Mouse (Mus musculus) embryonic facial prominence, embryonic 15.5 days (tissue): ENCODE results near the gene Pkd1. TPM values are rescaled to one million over a fixed set of nuclear protein-coding genes. Genes with fewer than 3 reads are reported as not detected.

ENCODE experiments used
- ATAC-seq: fragments of 200-750 bp; cut with Nextera tagmentation; 2 replicates; pipeline ENCODE4 v1.8.0; 2017; ENCODE audit warnings: low read depth, moderate TSS enrichment; ENCODE audit not compliant: insufficient number of reproducible peaks, low FRiP score, low TSS enrichment
- H3K27ac ChIP-seq: fragments of 300-500 bp; sonication (generic); replicated peaks from 2 replicates; pipeline ENCODE4 v1.5.1; 2015; ENCODE audit warnings: mild to moderate bottlenecking, inconsistent platforms
- H3K27me3 ChIP-seq: fragments of 300-500 bp; sonication (generic); 2 replicates; pipeline ENCODE4 v1.6.1; 2015; ENCODE audit warnings: inconsistent platforms
- H3K36me3 ChIP-seq: fragments of 300-500 bp; sonication (generic); 2 replicates; pipeline ENCODE4 v1.6.1; 2015; ENCODE audit warnings: mild to moderate bottlenecking, inconsistent platforms
- H3K4me1 ChIP-seq: fragments of 300-500 bp; sonication (generic); 2 replicates; pipeline ENCODE4 v1.6.1; 2015; ENCODE audit warnings: inconsistent platforms
- H3K4me2 ChIP-seq: fragments of 300-500 bp; sonication (generic); replicated peaks from 2 replicates; pipeline ENCODE4 v1.6.1; 2015; ENCODE audit warnings: mild to moderate bottlenecking, inconsistent platforms
- H3K4me3 ChIP-seq: fragments of 300-500 bp; sonication (generic); replicated peaks from 2 replicates; pipeline ENCODE4 v1.5.1; 2015; ENCODE audit warnings: mild to moderate bottlenecking, inconsistent platforms
- H3K9ac ChIP-seq: fragments of 300-500 bp; sonication (generic); 2 replicates; pipeline ENCODE4 v1.6.1; 2015; ENCODE audit warnings: inconsistent platforms
- H3K9me3 ChIP-seq: fragments of 300-500 bp; sonication (generic); replicated peaks from 2 replicates; pipeline ENCODE4 v1.6.1; 2016; ENCODE audit warnings: inconsistent platforms
- WGBS: fragments of 180-500 bp; shearing (Covaris S2); methylation state at CpG from one replicate; pipeline ENCODE4 v1.1.7; 2015; 5-methylcytosine and 5-hydroxymethylcytosine counted together
- polyA plus RNA-seq: library from polyadenylated mRNA; unstranded; fragments of >200 nt; fragmentation: Nextera tagmentation; extraction: Ambion mirVana; gene quantifications from 2 replicates; pipeline ENCODE4 v1.2.1, GENCODE M21; 2015

Pkd1 gene
- polyA plus RNA-seq, 1 experiment from 2014 or later, result 32.6 TPM

GRCm38 (mm10) chr17:24593992-24594890 lies 44.6 kb downstream of the Pkd1 start:
- Histone ChIP-seq H3K27ac (no peak overlapping the region), H3K27me3 (no peaks in the 10 kb centered on the region), H3K4me2 (no peak overlapping the region), H3K4me3 (no peak overlapping the region), H3K9me3 (no peaks in the 10 kb centered on the region), H3K9ac (no peak overlapping the region), H3K4me1 (no peaks in the 10 kb centered on the region), H3K36me3 (peaks cover 96% of the 10 kb centered on the region)
- WGBS, result 89% methylated on average over 26 of the region's 26 CpGs
- no peak for ATAC-seq

- no peak overlapping the region for H3K9ac ChIP-seq
- no peaks in the 10 kb centered on the region for H3K9me3 ChIP-seq
- H3K4me3 ChIP-seq, result no peak overlapping the region
- H3K4me1 ChIP-seq, result no peaks in the 10 kb centered on the region
- H3K27ac ChIP-seq, result no peak overlapping the region
- ATAC-seq, result no peak
- WGBS, result 76% methylated on average over 17 of the region's 17 CpGs
- H3K27me3 ChIP-seq, result no peaks in the 10 kb centered on the region
- H3K36me3 ChIP-seq, result peaks cover 98% of the 10 kb centered on the region
- H3K4me2 ChIP-seq, result no peak overlapping the region
Observed at GRCm38 (mm10) chr17:24595126-24596072, 45.8 kb downstream of the Pkd1 start.

GRCm38 (mm10) chr17:24596073-24596466 lies 46.4 kb downstream of the Pkd1 start:
- Histone ChIP-seq H3K4me2 (no peak overlapping the region), H3K27ac (no peak overlapping the region), H3K9me3 (no peaks in the 10 kb centered on the region), H3K4me1 (no peaks in the 10 kb centered on the region), H3K27me3 (no peaks in the 10 kb centered on the region), H3K9ac (no peak overlapping the region), H3K36me3 (peaks cover 98% of the 10 kb centered on the region), H3K4me3 (no peak overlapping the region)
- ATAC-seq, result no peak
- WGBS, result 72% methylated on average over 5 of the region's 5 CpGs

DNA sequence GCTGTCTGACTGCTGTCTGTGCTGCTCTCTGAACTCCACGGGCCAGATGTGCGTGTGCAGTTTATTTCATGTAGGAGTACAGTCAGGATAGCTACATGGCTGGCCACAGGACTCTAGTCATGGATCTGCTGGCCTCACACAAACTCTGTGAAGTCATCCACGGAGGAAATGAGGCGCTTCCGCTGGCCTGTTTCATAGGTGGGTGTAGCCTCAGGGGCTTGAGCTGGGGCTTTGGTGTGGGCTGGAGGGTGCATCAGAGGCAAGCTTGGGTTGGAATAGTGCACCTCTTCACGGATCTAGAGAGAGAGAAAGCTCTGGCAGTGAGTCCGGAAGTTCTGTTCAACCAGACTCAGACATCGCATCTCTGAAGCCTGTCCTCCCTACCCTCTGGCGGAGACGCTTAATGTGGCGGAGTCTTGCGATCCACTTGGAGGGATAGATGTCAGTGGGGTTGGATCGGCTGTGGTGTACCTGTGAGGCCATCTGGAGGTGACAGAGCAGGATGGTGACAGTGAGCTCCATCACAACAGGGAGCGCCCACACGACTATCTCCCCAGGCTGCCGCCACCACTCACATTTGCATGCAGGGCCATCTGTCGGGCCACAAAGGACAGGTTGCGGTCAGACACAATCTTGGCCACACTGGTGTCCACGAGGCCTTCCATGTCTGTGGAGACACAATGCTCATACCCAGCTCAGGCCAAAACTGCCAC lies 47.0 kb downstream of the Pkd1 start:
- Histone ChIP-seq H3K9ac (no peak overlapping the region), H3K4me2 (no peak overlapping the region), H3K4me1 (no peaks in the 10 kb centered on the region), H3K9me3 (no peaks in the 10 kb centered on the region), H3K27ac (no peak overlapping the region), H3K36me3 (peaks cover 97% of the 10 kb centered on the region), H3K27me3 (no peaks in the 10 kb centered on the region), H3K4me3 (no peak overlapping the region)
- WGBS, result 85% methylated on average over 19 of the region's 19 CpGs
- ATAC-seq, result no peak

DNA sequence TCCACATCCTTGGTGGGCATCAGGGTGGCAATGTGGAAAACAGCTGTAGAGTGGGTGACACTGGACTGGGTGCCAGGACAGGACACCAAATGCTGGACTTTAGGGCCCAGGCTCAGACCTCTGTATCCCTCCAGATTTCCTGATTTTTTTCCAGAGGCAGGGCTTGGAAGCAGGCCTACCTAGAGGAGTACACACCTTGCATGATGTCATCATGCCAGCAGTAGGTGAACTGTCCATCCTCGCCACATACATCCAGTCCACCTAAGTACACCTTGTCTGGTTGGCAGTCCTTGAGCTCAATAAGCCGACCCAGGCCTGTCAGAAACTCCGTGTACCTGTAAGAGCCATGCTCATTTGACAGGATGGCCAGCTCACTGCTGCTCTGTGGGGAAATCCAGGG lies 48.4 kb downstream of the Pkd1 start:
- no peaks in the 10 kb centered on the region for H3K4me1 ChIP-seq
- H3K9me3 ChIP-seq, result no peaks in the 10 kb centered on the region
- H3K4me2 ChIP-seq, result no peak overlapping the region
- H3K36me3 ChIP-seq, result peaks cover 98% of the 10 kb centered on the region
- no peak overlapping the region for H3K27ac ChIP-seq
- no peak overlapping the region for H3K4me3 ChIP-seq
- no peak for ATAC-seq
- no peaks in the 10 kb centered on the region for H3K27me3 ChIP-seq
- WGBS, result 88% methylated on average over 3 of the region's 3 CpGs
- no peak overlapping the region for H3K9ac ChIP-seq

GRCm38 (mm10) chr17:24600502-24600901 lies 50.9 kb downstream of the Pkd1 start:
- ATAC-seq, result no peak
- no peaks in the 10 kb centered on the region for H3K9me3 ChIP-seq
- WGBS, result 89% methylated on average over 4 of the region's 4 CpGs
- no peaks in the 10 kb centered on the region for H3K4me1 ChIP-seq
- H3K4me3 ChIP-seq, result no peak overlapping the region
- H3K4me2 ChIP-seq, result no peak overlapping the region
- no peak overlapping the region for H3K27ac ChIP-seq
- no peaks in the 10 kb centered on the region for H3K27me3 ChIP-seq
- H3K36me3 ChIP-seq, result peaks cover 91% of the 10 kb centered on the region
- H3K9ac ChIP-seq, result no peak overlapping the region

- Histone ChIP-seq H3K4me3 (no peak overlapping the region), H3K36me3 (peaks cover 90% of the 10 kb centered on the region), H3K9me3 (no peaks in the 10 kb centered on the region), H3K27ac (no peak overlapping the region), H3K9ac (no peak overlapping the region), H3K4me2 (no peak overlapping the region), H3K27me3 (no peaks in the 10 kb centered on the region), H3K4me1 (no peaks in the 10 kb centered on the region)
- no peak for ATAC-seq
- WGBS, result 89% methylated on average over 8 of the region's 8 CpGs
Observed at GRCm38 (mm10) chr17:24603961-24604360, 54.3 kb downstream of the Pkd1 start.

- 74% methylated on average over 3 of the region's 3 CpGs for WGBS
- H3K9me3 ChIP-seq, result no peaks in the 10 kb centered on the region
- H3K27ac ChIP-seq, result no peak overlapping the region
- H3K27me3 ChIP-seq, result no peaks in the 10 kb centered on the region
- H3K4me3 ChIP-seq, result no peak overlapping the region
- H3K9ac ChIP-seq, result no peak overlapping the region
- no peak overlapping the region for H3K4me2 ChIP-seq
- H3K36me3 ChIP-seq, result peaks cover 87% of the 10 kb centered on the region
- no peak for ATAC-seq
- H3K4me1 ChIP-seq, result no peaks in the 10 kb centered on the region
Observed at GRCm38 (mm10) chr17:24604557-24604956, 54.9 kb downstream of the Pkd1 start.

- Histone ChIP-seq H3K4me2 (no peak overlapping the region), H3K36me3 (peaks cover 71% of the 10 kb centered on the region), H3K9ac (no peak overlapping the region), H3K27ac (no peak overlapping the region), H3K27me3 (no peaks in the 10 kb centered on the region), H3K4me3 (no peak overlapping the region), H3K4me1 (no peaks in the 10 kb centered on the region), H3K9me3 (no peaks in the 10 kb centered on the region)
- ATAC-seq, result no peak
- WGBS, result 90% methylated on average over 4 of the region's 4 CpGs
Observed at GRCm38 (mm10) chr17:24608370-24608769, 58.7 kb downstream of the Pkd1 start.

DNA sequence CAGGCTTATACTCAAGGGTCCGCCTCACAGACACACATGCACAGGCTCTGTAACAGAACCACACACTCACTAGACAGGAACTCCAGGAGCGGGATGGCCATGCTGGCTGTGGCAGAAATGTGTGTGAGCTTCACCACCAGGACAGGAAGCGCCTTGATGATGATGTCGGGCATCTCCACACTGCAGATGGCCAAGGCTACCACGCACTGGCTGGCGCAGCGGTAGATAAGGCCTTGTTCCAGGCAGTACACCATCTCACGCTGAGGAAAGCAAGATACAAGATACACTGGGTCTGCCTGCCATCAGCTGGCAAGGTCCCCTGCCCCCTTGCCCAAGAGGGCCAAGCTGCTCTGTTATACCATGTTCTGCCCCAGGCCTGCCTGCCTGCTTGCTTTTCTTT lies 59.2 kb downstream of the Pkd1 start:
- H3K4me1 ChIP-seq, result no peaks in the 10 kb centered on the region
- H3K36me3 ChIP-seq, result peaks cover 73% of the 10 kb centered on the region
- no peak overlapping the region for H3K27ac ChIP-seq
- H3K9ac ChIP-seq, result no peak overlapping the region
- H3K9me3 ChIP-seq, result no peaks in the 10 kb centered on the region
- no peak for ATAC-seq
- no peaks in the 10 kb centered on the region for H3K27me3 ChIP-seq
- H3K4me3 ChIP-seq, result no peak overlapping the region
- WGBS, result 91% methylated on average over 8 of the region's 8 CpGs
- no peak overlapping the region for H3K4me2 ChIP-seq

GRCm38 (mm10) chr17:24610711-24611110 lies 61.1 kb downstream of the Pkd1 start:
- Histone ChIP-seq H3K4me1 (no peaks in the 10 kb centered on the region), H3K9me3 (no peaks in the 10 kb centered on the region), H3K4me3 (no peak overlapping the region), H3K27ac (no peak overlapping the region), H3K4me2 (no peak overlapping the region), H3K27me3 (no peaks in the 10 kb centered on the region), H3K9ac (no peak overlapping the region), H3K36me3 (peaks cover 78% of the 10 kb centered on the region)
- WGBS, result 84% methylated on average over 2 of the region's 2 CpGs
- ATAC-seq, result no peak
